In the genomic region with DNA sequence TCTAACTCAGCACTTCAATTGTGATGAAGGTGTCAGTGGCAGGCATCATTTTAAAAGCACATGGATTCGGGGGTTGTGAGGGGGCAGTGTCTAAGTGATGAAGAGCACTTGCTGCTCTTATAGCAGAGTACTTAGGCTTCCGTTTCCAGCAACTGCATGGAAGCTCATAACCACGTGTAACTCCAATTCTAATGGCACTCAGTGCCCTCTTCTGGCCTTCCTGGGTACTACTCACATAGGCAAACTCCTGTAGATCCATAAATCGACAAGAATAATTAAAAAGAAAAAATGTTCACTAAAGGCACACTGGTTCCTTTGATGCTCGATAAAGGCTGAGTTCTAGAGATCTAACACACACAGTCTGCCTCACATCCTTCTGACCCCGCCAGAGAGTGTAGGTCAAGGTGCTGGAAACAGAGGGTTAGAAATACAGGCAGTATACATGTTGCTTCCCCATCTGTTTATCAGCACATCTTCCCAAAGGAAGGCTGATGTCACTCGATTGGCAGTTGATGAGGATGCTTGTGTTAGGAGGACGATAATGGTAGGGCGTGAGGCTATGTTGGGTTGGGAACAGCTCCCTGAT, we compare ENCODE assay signal across 11 mouse cellular contexts.
A peak's percentile ranks its signal among the peaks of the same experiment; 100 is the strongest.
DNase-seq lines count a peak whose midpoint lies in the region; ATAC-seq and TF ChIP-seq lines count a peak whose summit lies in the region.
"Had no signal": no experiment of that assay in that cellular context is flagged by ENCODE, and none has a peak within 500 bp of the region (broad histone marks: within the 10 kb centered on the region; RNA-seq: fewer than 3 reads in every experiment).

No protein-coding gene starts in this region.

- H3K4me2 ChIP-seq in neural tube, embryonic 15.5 days: no peak overlapping the region
- no peak overlapping the region for H3K4me2 ChIP-seq in midbrain, postnatal 0 days (ENCODE audit: low read depth, low read length, poor library complexity, severe bottlenecking)
- H3K4me2 ChIP-seq: lung, embryonic 15.5 days; stomach, embryonic 15.5 days had no signal

- DNase-seq in neural tube, embryonic 10.5 days (ENCODE audit: extremely low spot score, low spot score): peak; percentile 37
- DNase-seq in T-cell, adult 2 months (ENCODE audit: low spot score): peak; percentile 17
- DNase-seq in cerebellum, postnatal 14 days: peak; percentile 74 to 81
- DNase-seq in heart, postnatal 4 days: peak; percentile 67
- DNase-seq in left cerebral cortex, postnatal 36 days (ENCODE audit: low spot score in 2 of 2): peak; percentile 19 to 24
- peak; percentile 67 for DNase-seq in midbrain, postnatal 0 days (ENCODE audit: low spot score)
- DNase-seq in spleen, adult 12 weeks (ENCODE audit: low spot score): no peak

- peak; percentile 74 for TF ChIP-seq CTCF in midbrain, postnatal 0 days (IDR thresholded peaks at IDR 0.05)

- 56% methylated on average over 9 of the region's 9 CpGs for WGBS in neural tube, embryonic 15.5 days
- 63% methylated on average over 9 of the region's 9 CpGs for WGBS in midbrain, postnatal 0 days

- no peak overlapping the region for H3K9ac ChIP-seq in neural tube, embryonic 15.5 days (replicated peaks)
- H3K9ac ChIP-seq in midbrain, postnatal 0 days (replicated peaks; ENCODE audit: low read length, poor library complexity, severe bottlenecking): no peak overlapping the region
- H3K9ac ChIP-seq: lung, embryonic 15.5 days; stomach, embryonic 15.5 days had no signal

- H3K9me3 ChIP-seq in neural tube, embryonic 15.5 days (replicated peaks): no peaks in the 10 kb centered on the region
- H3K9me3 ChIP-seq in midbrain, postnatal 0 days (ENCODE audit: low read length): no peaks in the 10 kb centered on the region
- H3K9me3 ChIP-seq: lung, embryonic 15.5 days; stomach, embryonic 15.5 days had no signal

- intact Hi-C loops in left cerebral cortex, postnatal 36 days (cut with DNase I): loop anchor here (2.0 kb wide), 1 partner anchor 323 kb away; no protein-coding TSS in a partner anchor

- H3K27ac ChIP-seq in neural tube, embryonic 15.5 days (replicated peaks): no peak overlapping the region
- no peak overlapping the region for H3K27ac ChIP-seq in midbrain, postnatal 0 days (ENCODE audit: low read depth, low read length)
- H3K27ac ChIP-seq: lung, embryonic 15.5 days; stomach, embryonic 15.5 days had no signal

- no peak overlapping the region for H3K4me3 ChIP-seq in neural tube, embryonic 15.5 days (replicated peaks)
- no peak overlapping the region for H3K4me3 ChIP-seq in midbrain, postnatal 0 days (ENCODE audit: low read depth, low read length)
- H3K4me3 ChIP-seq: erythroblast, embryonic 14.5 days; lung, embryonic 15.5 days; stomach, embryonic 15.5 days had no signal

- H3K36me3 ChIP-seq in neural tube, embryonic 15.5 days: no peaks in the 10 kb centered on the region; the same call in 1 of the 2 replicates
- H3K36me3 ChIP-seq in midbrain, postnatal 0 days (ENCODE audit: insufficient read depth, low read length): no peaks in the 10 kb centered on the region
- H3K36me3 ChIP-seq: lung, embryonic 15.5 days; stomach, embryonic 15.5 days had no signal

- no peaks in the 10 kb centered on the region for H3K27me3 ChIP-seq in neural tube, embryonic 15.5 days (replicated peaks)
- H3K27me3 ChIP-seq in midbrain, postnatal 0 days (ENCODE audit: insufficient read depth, low read length): no peaks in the 10 kb centered on the region
- H3K27me3 ChIP-seq: lung, embryonic 15.5 days; stomach, embryonic 15.5 days had no signal

- peaks cover 8% of the 10 kb centered on the region; the same call in 1 of the 2 replicates for H3K4me1 ChIP-seq in neural tube, embryonic 15.5 days
- no peaks in the 10 kb centered on the region for H3K4me1 ChIP-seq in midbrain, postnatal 0 days (ENCODE audit: insufficient read depth, low read length)
- H3K4me1 ChIP-seq: lung, embryonic 15.5 days; stomach, embryonic 15.5 days had no signal

- no peak for ATAC-seq in neural tube, embryonic 15.5 days (ENCODE audit: low FRiP score)
- no peak for ATAC-seq in midbrain, postnatal 0 days (ENCODE audit: low FRiP score)
